Mouse (Mus musculus) layer of hippocampus, postnatal 10 days (tissue): ENCODE measurements around the gene Gp9. TPM values are rescaled to one million over a fixed set of nuclear protein-coding genes. Genes with fewer than 3 reads are reported as not detected.
A peak's percentile ranks its signal among the peaks of the same experiment; 100 is the strongest.

Experiments
- DNase-seq, 2 experiments: peaks; one replicate each; pipeline ENCODE4 v3.0.0; 2021; ENCODE audit warnings: low spot score in 2 of 2
- total RNA-seq, 2 experiments: library from RNA; stranded (reverse); gene quantifications; 2 replicates each; pipeline ENCODE4 v1.2.3; 2021

Gp9 gene
- total RNA-seq, 2 experiments from 2014 or later = 0.40 to 0.57 TPM

DNA sequence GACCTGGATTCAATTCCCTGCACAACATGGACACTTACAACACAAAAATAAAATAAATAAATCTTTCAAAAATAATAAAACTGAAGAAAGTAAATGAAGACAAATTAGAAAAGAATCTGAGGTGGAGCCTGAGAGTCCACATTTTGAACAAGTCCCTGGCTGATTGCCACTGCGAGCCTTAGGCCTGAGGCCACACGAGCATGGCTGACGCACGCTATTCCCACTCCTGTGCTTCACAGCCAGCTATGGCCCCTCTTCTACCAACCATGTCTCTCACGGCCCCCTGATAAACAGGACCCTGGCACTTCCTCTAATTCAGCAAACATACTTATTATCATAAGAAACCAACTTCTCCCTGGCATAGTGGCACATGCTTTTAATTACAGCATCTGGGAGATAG lies 8.7 kb downstream of the Gp9 start:
- DNase-seq = no peak

DNA sequence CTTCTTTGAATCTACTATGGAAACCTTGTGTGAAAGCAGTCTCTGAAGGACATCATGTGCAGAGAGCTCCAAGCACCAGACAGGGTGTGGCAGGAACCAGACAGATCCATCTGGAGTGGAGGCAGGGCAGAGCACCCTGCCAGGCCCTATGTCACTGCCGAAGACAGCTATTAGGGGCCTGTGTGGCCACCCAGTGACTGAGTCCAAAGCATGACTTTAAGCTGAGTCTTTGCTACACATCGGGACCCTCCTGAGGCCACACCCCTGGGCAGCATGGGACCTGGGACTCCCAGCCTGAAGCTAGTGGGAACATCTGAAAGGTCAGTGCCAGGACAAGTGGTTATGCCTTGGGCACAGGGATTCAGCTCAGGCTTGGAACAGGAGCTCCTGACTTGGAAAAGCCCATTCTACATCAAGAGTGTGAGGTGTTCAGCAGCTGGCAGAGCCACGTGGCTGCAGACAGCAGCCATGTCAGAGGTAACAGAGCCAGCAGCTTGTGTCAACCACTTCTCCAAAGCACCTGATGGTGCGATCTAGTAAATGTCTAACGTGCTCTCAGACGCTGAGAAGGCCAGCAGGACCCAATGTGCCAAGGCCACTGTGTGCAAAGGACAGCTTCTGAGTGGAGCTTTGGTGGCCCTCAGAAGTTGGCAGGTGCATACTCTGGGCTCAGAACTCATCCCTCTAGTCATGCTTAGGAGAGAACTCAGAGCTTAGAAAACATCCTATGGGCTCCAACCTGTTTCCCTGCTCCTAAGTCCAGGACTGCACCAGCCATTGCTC lies 9.4 kb downstream of the Gp9 start:
- DNase-seq = no peak

DNA sequence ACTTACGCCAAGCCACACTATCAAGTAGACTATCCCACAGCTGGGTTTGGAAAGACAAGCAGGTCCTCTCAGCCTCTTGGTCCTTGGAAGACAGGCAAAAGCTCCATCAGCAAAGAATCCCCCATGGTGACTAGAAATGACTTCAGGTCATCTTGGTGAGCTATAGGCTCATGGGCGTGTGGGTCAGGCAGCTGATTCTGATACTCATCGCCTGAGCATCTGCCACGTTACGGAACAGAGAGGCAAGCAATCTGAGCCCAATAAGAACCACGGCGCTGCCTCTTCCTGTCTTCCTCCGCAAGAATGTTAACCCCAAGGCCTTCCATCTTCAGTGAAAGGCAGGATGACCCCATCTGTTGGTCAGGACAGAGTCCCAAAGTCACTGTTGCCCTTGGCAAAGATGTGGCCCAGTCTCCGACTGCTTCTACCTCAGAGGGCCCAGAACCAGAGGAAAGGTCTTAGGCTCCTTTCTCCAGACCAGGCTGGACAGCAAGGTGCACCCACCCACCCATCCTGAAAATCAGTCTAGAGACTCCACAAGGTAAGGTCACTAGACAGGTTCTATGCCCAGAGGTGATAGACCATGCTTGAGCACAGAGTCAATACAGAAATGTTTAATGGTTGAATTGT lies 10.5 kb downstream of the Gp9 start:
- no peak for DNase-seq

DNA sequence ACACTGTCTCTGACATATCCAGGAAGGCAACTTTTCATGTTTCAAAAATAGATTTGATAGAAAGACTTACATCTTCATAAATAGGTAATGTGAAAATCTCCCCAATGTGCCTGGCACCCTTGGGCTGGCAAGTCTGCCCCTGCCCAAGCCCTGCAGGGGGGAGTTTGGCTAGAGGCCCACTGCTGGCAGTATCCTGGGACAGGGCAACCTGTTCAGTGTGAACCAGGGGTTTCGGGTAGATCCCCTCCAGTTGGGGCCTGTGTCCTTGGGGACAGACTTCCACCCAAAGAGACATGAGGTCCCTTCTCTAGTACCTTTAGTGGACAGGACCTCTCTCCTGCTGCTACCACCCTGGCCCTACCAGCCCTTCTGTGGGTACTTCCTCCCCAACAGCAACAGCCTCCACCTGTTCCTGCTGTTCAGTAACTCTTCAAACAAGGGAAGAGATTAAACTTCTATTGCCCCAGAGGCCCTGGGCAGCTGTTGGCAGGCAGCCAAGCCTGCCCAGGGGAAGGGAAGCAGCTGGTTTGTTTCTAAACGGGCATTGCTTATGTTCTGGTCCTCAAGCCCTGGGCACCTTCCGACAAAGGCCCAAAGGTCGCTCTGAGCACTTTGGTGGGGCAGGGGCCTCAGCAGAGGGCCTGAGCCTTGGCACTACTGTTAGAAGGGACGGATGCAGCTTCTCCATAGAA lies 11.2 kb downstream of the Gp9 start:
- DNase-seq = peak in 1 of 2 experiments; percentile 29

DNA sequence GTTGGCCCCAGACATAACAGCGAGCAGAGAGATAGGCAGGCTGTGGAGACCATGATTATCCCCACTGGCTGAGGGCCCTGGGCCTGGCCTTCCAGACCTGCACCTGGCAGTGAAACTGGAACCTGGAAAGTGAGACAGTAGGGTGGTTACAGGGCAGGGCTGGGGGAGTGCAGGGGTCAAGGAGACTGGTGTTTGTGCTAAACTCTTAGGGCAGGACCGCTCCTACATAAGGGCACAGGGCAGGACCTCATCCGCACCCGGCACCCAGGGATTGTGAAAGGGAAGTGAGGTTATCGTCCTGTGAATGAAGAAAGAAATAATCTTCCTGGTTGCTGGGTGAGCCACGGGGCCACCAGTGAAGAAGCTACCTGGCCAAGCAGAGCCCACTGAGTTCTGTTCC lies 11.9 kb downstream of the Gp9 start:
- no peak for DNase-seq

DNA sequence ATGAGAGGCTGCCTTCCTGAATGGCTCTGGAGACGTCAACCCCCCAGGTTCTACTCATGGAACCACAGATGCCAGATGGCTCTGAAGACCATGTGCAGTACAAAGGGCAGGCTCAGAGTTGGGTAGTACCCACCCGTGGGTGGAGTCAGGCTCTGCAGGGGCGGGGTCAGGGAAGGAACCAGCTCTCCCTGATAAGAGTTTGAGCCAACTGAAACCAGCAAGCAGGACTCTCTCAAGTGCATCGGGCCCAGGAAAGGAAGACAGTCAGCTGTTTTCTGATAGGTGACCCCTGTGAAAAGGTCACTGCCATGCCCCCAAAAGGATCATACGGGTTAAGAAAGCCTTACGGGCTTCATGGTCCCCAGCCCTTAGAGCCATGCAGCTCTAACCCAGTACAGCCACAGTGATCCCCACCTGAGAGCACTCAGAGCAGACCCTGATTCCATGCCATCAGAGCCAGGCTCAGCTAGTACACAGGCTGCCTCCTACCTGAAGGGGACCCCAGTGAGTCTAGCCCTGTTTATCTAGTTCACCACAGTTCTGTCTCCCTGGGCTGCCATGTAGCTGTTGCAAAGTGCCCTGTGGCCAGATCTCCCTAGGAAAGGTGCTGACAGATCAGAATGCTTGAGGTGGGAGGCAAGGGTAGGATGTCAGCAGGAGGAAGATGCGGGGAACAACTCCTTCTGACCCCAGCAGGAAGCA lies 13.1 kb downstream of the Gp9 start:
- no peak for DNase-seq

DNA sequence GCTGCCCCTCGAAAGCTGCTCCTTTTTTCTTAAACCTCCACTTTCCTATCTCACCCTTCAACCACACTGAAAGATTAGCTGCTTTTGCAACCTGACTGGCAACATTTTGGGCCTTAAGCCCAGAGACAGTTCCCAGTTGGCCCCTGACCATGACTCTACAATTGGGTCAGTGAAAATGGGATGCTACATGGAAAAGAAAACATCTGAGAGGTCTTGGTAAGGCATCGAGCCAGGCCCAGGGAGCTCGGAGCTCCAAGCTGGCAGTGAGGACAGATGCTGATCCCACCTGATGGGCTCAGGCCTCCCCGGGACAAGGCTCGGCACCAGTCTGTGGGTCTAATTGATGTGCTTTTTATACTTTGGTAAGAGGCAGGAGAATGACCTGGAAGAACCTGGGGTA lies 14.0 kb downstream of the Gp9 start:
- DNase-seq = no peak

DNA sequence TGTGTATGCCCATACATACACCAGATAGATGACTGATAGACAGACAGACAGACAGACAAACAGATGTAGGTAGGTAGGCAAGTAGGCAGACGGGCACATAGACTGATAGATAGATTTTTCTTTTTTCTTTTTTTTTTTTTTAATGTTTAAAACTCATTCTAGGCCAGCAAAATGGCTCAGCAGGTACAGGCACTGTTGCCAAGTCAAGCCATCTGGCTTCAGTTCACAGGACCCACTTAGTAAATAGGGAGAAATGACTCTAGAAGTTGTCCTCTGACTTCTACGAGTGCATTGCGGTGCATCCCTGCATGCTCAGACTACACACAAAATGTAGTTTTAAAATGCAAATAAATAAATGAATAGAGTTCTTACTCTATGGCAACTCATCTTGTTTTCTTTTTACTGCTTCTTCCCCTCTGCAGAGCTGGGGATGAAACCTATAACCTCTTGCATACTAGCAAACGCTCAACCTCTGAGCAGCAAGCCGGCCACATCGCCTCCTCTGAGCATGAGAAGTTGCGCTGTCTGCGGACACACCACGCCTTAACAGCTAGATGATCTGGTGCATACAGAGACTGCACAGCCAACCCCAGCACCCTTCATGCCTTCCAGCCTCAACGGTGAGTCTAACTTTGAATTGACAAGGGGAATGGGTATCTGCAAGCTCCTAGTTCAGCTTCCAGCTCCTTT lies 16.1 kb downstream of the Gp9 start:
- no peak for DNase-seq

DNA sequence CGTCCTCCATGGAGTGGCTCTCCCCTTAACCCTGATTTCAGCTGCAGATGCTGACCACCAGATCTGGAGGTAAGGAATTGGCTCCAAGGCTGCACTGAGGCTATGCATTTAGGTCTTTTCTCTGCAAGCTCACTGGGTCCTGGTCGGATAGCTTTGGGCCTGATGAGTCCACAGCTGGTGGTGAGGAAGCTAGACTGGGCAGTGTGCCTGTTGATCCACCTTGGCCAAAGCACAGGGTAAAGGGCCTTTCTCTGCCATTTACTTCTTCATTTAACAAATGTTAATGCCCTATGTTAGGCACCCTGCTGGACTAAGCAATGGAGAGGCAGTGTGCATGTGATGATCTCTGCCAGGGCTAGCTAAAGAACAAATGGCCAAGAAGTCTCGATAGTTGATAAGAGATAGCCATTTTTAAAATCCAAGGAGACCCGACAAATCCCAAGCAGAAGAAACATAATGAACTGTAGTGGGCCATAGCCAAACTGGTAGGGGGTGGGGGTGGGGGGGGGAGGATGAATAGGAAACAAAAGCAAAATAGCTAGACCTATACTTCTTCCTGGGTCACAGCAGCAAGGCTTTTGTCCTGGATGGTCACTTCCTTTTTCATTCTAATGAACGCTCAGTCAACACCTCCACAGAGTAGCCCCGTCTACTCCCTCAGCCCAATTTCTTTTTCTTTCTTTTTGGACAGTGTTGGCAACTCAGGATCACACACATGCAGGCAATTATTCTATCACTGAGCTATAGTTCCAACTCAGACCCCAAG lies 17.7 kb downstream of the Gp9 start:
- DNase-seq = no peak

DNA sequence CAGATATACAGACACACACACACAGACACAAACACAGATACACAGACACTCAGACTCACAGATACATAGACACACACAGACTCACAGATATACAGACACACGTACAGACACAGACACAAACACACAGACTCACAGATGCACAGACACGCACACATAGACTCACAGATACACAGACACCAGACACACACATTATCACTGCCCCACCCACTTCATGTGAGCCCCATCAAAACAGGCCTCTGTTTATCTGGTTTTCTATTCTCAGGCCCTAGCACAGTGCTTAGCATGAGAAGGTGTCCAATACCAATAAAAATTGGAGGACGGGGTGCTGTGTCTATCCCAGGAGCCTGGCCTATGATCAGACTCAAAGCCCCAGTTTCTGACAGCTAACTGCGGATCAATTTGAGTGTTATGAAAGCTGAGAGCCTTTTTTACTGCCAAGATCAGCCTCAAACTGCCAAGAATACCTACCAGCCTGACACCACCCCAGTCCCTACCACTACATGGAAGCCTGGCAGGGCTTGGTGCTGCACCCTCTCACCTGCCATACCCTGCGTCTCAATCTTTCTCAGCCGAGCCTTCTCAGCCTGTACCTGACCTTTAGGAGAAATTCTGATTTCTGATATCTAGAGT lies 18.5 kb downstream of the Gp9 start:
- DNase-seq = no peak

DNA sequence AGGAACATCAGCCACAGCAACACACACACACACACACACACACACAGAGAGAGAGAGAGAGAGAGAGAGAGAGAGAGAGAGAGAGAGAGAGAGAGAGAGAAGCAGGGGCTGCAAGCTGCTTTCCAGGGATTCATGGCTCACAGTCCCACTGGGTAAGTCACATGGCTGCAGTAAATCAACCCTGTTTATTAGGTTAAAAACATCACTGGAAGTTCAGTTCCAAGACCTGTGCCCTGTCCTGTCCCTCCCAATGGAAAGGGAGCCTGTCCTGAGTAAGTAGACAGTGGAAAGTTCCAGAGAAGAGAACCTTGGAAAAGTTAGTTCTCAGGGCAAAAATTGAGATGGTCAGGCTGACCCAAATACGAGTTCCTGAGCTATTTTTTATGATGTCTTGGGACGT lies 19.4 kb downstream of the Gp9 start:
- no peak for DNase-seq

DNA sequence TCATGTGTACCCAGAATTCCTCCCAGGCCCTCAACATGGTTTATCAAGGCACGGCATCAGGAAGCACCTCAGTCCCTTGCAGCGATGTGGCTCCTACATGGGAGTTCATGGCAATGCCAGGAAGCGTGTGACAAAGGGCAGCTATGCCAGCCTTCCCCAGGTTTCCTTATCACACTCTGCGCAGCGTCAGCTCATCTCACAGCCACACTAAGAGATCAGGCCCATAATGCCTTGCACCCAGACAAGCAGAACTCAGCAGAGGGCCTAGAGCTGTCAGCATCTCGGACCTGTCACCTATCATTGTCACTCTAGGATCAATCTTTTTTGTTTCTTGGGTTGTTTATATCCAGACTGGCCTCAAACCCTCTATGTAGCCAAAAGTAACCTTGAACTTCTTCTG lies 21.7 kb downstream of the Gp9 start:
- DNase-seq = no peak

DNA sequence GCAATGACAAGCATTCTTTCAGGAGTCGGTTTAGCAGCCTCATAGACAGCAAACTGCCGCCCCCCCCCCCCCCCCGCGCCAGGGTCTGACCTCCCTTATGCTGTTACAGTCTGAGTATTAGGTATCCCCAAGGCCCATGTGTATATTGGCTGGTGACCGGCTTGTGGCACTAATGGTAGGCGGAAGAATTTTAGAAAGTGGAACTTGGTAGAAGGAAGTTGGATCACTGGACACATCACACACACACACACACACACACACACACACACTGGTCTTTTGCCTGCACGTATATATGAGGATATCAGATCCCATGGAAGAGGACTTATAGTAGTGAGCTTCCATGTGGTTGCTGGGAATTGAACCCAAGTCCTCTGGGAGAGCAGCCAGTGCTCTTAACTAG lies 24.6 kb downstream of the Gp9 start:
- no peak for DNase-seq

DNA sequence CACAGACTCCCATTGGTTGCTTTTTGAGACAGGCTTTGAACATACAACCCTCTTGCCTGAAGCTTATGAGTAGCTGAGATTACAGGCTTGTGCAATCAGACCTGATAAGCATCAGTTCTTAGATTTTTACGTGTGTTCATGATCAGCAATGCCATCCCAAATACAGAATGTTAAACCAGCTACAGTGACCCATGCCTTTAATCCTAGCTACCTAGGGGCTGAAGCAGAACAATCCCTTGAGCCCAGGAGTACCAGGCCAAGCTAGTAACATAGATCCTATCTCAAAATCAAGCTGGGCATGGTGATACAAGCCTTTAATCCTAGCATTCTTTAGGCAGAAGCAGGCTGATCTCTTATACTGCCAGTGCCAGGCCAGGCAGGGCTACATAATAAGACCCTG lies 26.2 kb downstream of the Gp9 start:
- DNase-seq = no peak

DNA sequence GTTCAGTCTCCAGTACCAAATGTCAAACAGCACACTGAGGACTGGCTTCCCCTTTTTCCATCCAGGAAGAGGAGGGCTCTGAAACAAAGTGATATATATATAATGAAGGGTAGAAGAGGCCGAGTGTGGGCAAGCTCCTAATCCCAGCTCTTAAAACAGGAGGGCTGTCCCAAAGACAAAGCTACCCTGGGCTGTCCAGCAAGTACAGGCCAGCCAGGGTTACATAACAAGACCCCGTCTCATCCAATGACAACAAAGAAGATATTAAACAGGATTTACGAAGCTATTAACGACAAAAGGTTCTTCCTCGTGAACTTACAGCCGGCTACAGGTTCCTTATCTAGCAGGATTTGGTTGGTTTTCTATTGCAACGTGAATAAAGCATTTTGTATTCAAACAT lies 27.0 kb downstream of the Gp9 start:
- DNase-seq = no peak

DNA sequence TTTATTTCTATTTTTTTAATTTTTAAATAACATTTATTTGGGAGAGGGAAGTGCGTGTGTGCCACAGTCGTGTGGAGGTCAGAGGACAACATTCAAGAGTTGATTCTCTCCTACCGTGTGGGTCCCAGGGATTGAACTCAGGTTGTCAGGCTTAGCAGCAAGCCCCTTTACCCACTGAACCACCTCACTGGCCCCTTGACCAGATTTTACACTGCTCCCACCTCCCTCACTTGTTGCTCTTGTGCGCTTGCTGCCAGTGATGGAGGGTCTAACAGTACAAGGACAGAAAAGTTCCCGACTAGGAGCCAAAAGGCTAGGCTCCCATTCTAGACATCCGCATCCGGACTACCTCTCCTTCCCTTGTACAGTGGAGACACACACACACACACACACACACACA lies 27.6 kb downstream of the Gp9 start:
- no peak for DNase-seq

DNA sequence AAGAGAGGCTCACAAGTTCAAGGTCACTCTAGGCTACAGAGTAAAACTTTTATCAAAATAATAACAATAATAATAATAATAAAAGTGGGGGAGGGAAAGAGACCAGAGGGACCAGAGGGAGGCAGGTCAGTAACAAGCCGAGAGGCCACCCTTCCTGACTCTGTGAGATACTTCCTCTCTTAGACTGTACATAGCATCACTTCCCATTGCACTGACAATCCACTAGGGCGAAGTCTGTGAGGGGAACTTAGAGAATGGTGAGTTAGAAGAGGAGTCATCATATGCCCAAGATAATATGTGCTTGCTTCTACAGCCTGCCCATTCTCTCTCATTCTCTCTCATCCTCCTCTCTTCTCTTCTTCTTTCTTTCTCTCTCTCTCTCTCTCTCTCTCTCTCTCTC lies 28.2 kb downstream of the Gp9 start:
- no peak for DNase-seq

DNA sequence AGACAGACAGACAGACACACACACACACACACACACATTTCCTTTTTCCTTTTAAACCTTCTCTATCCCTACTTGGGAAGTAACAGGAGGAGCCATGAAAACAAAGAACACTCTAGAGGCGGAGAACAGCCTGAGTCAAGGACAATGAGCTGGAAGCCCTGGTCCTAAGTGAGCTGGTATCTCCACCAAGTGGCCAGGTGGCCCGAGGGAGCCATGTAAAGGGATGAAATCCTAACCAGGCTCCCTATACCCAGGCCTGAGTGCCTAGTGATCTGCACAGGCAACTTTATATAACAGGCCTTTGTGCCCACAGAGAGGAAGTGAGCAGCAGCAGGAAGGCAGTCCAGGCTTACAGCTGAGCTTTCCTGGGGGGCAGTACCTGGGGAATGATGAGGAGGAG lies 29.0 kb downstream of the Gp9 start:
- DNase-seq = no peak

DNA sequence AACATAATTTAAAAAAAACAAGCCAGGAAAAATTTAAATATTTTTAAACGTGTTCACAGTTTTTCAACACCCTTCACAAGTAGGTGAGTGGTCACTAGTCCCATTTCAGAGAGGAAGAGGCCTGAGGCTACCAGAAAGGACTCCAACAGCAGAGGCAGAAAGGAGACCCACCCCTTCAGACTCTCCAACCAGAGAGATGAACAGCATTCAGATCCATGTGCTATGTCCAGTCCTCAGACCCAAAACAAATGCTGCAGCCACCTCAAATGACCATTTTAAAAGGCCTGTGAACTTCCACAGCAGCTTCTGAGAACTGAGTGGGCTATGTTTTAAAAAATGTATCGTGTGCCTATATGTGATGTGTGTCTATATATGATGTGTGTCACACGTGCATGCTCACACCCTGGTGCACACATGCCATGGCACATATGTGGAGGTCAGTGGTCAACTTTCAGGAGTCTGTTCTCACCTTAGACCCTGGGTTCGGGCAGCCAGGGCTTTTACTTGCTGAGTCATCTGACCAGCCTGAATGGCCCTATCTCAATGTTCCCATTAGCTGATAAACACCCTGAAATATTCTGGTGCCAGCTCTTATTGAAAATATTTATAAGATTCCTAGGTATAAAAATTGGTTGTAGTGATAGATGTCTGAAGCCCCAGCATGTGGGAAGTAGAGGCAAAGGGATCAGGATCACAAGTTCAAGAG lies 30.0 kb downstream of the Gp9 start:
- DNase-seq = no peak

DNA sequence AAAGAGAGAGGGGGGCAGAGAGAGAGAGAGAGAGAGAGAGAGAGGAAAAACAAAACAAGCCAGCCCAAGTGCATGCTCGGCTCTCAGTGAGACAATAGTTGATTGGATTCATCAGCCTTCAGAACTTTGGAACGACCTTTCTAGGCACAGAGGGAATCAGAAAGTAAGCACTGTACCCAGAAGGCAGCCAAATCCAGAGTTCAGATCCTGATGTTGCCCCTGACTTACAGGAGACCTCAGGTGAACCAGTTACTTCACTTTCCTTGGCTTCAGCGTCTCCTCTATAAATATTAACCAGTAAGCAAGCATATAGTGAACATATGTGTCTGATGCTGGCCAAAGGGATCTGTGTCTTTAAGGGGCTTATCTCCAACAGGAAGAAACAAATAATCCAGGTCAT lies 30.6 kb downstream of the Gp9 start:
- DNase-seq = no peak
